Mouse (Mus musculus) olfactory bulb, adult 2 months (tissue): ENCODE measurements at regions not wholly inside any gene's neighbourhood (a gene's known extent, or its start where the extent isn't known, plus 50 kb on each side); places are given as distances from the start of the nearest gene placed in this dataset.

Experiments used
- CTCF ChIP-seq: fragments of 200-500 bp; IDR thresholded peaks from 2 replicates; pipeline ENCODE4 v1.5.1; 2012; ENCODE audit warnings: low read depth, mild to moderate bottlenecking, low read length, moderate library complexity; ENCODE audit not compliant: insufficient read depth
- POLR2A ChIP-seq: fragments of 200-500 bp; IDR thresholded peaks from 2 replicates; pipeline ENCODE4 v1.6.1; 2012; ENCODE audit warnings: mild to moderate bottlenecking, low read depth, low read length, moderate library complexity; ENCODE audit not compliant: insufficient read depth

DNA sequence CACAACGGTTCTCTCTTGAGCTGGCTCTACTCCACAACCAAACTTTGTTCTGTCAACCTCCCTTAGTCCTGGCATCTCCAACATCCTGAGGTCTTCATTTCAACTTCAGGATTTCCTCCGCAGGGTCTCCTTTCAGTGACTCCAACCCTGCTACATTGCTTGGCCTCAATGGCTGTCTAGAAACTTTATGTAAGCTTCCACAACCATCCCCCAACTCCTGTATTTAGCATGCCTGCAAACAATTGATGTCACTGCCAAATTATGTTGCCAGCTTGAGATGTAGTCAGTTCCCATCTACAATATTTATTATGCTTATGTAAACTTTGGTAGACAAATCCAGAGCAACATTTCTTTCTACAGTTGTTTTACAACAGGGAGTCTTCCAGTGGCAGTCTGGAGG, 336.4 kb upstream of the Meis1 start:
- TF ChIP-seq POLR2A, result no peak
- TF ChIP-seq CTCF, result no peak
